Mouse (Mus musculus): Measurements from ENCODE around the gene Frmd4a.
"Not testable (repeated sequence)": the region's sequence is repeated elsewhere in the genome, so short reads cannot be mapped to it uniquely, and the experiment has no call there.

Gene Frmd4a

GRCm38 (mm10) chr2:4535187-4535864, 517.8 kb downstream of the Frmd4a start:
- no peak for DNase-seq

- no peak for DNase-seq
Measured at GRCm38 (mm10) chr2:4541330-4541729, 523.8 kb downstream of the Frmd4a start.

- DNase-seq: no peak
Measured at GRCm38 (mm10) chr2:4541844-4542628, 524.5 kb downstream of the Frmd4a start.

GRCm38 (mm10) chr2:4542629-4543416, 525.3 kb downstream of the Frmd4a start:
- DNase-seq: no peak

GRCm38 (mm10) chr2:4543417-4543775, 525.9 kb downstream of the Frmd4a start:
- DNase-seq: no peak

GRCm38 (mm10) chr2:4544360-4544759, 526.8 kb downstream of the Frmd4a start:
- no peak for DNase-seq

GRCm38 (mm10) chr2:4545261-4545660, 527.7 kb downstream of the Frmd4a start:
- no peak for DNase-seq

GRCm38 (mm10) chr2:4547003-4547662, 529.6 kb downstream of the Frmd4a start:
- DNase-seq: no peak

- no peak for DNase-seq
Measured at GRCm38 (mm10) chr2:4549271-4549670, 531.8 kb downstream of the Frmd4a start.

GRCm38 (mm10) chr2:4550017-4550763, 532.7 kb downstream of the Frmd4a start:
- no peak for DNase-seq

GRCm38 (mm10) chr2:4551438-4551837, 533.9 kb downstream of the Frmd4a start:
- no peak for DNase-seq

GRCm38 (mm10) chr2:4551866-4552265, 534.3 kb downstream of the Frmd4a start:
- DNase-seq: no peak

- no peak for DNase-seq
Measured at GRCm38 (mm10) chr2:4552486-4552885, 535.0 kb downstream of the Frmd4a start.

GRCm38 (mm10) chr2:4555221-4555631, 537.7 kb downstream of the Frmd4a start:
- peak; percentile 61 to 73 for DNase-seq

GRCm38 (mm10) chr2:4556188-4556587, 538.7 kb downstream of the Frmd4a start:
- DNase-seq: no peak

- DNase-seq: peak; percentile 40 to 61
Measured at GRCm38 (mm10) chr2:4557028-4557427, 539.5 kb downstream of the Frmd4a start.

- peak; percentile 55 to 72 for DNase-seq
Measured at GRCm38 (mm10) chr2:4557466-4557865, 539.9 kb downstream of the Frmd4a start.

GRCm38 (mm10) chr2:4558651-4559203, 541.2 kb downstream of the Frmd4a start:
- DNase-seq: no peak

- DNase-seq: peak; percentile 85 to 93
Measured at GRCm38 (mm10) chr2:4559211-4559882, 541.8 kb downstream of the Frmd4a start.

GRCm38 (mm10) chr2:4559883-4560247, 542.3 kb downstream of the Frmd4a start:
- DNase-seq: no peak

- DNase-seq: not testable (repeated sequence)
Measured at GRCm38 (mm10) chr2:4560516-4560915, 543.0 kb downstream of the Frmd4a start.

Measured in lung, postnatal 4 days (tissue).